Mouse (Mus musculus) embryonic fibroblast, embryonic 13.5 days (primary cell): ENCODE data around the gene Iah1.

Experiments used
- CTCF ChIP-seq: IDR thresholded peaks from 2 replicates; pipeline ENCODE4 v1.5.1; 2011; ENCODE audit warnings: mild to moderate bottlenecking, control low read depth, low read length, moderate library complexity, borderline replicate concordance; ENCODE audit not compliant: insufficient read depth
- POLR2A ChIP-seq: IDR thresholded peaks from 2 replicates; pipeline ENCODE4 v1.6.1; 2011; ENCODE audit warnings: low read depth, mild to moderate bottlenecking, control low read depth, low read length, moderate library complexity

DNA sequence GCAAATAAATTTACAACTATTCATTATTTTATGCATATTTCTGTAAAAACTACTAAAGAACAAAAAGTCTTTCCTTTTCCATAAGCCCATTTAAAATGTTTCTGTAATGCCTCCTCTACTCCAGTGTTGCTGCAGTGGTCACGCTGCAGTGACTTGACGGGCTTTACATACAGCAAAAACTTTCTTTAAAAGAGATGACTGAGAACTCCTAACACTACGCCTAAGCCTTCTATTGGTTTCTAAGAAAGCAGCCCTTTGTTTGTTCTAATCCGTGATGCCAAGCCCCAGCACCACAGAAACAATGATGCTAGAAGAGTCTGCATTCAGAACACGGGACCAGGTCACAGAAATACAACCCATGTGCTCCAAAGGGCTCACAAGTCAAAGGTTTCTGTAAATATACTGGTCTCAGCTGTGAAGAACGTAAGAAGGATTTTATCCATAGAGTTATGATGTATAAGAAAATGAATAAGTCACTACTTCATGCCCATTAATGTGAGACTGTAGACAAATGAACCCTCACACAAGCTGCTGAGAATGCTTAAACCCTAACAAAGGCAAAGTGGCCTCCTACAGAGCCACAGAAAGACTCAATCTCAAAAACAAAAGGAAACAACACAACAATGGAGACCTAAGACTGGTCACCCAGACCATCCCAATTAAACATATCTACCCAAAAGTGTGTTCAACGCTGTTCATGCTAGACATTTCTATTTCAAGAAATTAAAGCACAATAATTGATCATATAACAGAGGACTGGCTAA, 34.1 kb downstream of the Iah1 start:
- TF ChIP-seq POLR2A (no peak), CTCF (no peak)
